Mouse (Mus musculus) urinary bladder, adult 18-20 months (tissue): Measurements from ENCODE around the gene Cdc42bpa.

Experiments
- DNase-seq, 2 experiments: peaks; one replicate each; pipeline ENCODE4 v3.0.0; 2022; ENCODE audit warnings: low spot score in 2 of 2, mixed read lengths in 2 of 2

Gene Cdc42bpa

GRCm38 (mm10) chr1:180166533-180166932 lies 206.3 kb downstream of the Cdc42bpa start:
- DNase-seq = no peak

GRCm38 (mm10) chr1:180168294-180168693 lies 208.0 kb downstream of the Cdc42bpa start:
- DNase-seq = no peak

- DNase-seq = no peak
Observed at GRCm38 (mm10) chr1:180169161-180169560, 208.9 kb downstream of the Cdc42bpa start.

GRCm38 (mm10) chr1:180170071-180170470 lies 209.8 kb downstream of the Cdc42bpa start:
- DNase-seq = no peak

- DNase-seq = no peak
Observed at GRCm38 (mm10) chr1:180171883-180172282, 211.6 kb downstream of the Cdc42bpa start.

- no peak for DNase-seq
Observed at GRCm38 (mm10) chr1:180172600-180172999, 212.3 kb downstream of the Cdc42bpa start.

GRCm38 (mm10) chr1:180173017-180173416 lies 212.7 kb downstream of the Cdc42bpa start:
- no peak for DNase-seq

- DNase-seq = no peak
Observed at GRCm38 (mm10) chr1:180174718-180175117, 214.4 kb downstream of the Cdc42bpa start.

- no peak for DNase-seq
Observed at GRCm38 (mm10) chr1:180175167-180175566, 214.9 kb downstream of the Cdc42bpa start.

- no peak for DNase-seq
Observed at GRCm38 (mm10) chr1:180175635-180176034, 215.4 kb downstream of the Cdc42bpa start.

- no peak for DNase-seq
Observed at GRCm38 (mm10) chr1:180176784-180177183, 216.5 kb downstream of the Cdc42bpa start.

- DNase-seq = no peak
Observed at GRCm38 (mm10) chr1:180178340-180178739, 218.1 kb downstream of the Cdc42bpa start.

GRCm38 (mm10) chr1:180179100-180179499 lies 218.8 kb downstream of the Cdc42bpa start:
- DNase-seq = no peak

GRCm38 (mm10) chr1:180179840-180180239 lies 219.6 kb downstream of the Cdc42bpa start:
- DNase-seq = no peak

GRCm38 (mm10) chr1:180181304-180181965 lies 221.2 kb downstream of the Cdc42bpa start:
- DNase-seq = no peak

- DNase-seq = no peak
Observed at GRCm38 (mm10) chr1:180181966-180182319, 221.7 kb downstream of the Cdc42bpa start.

- no peak for DNase-seq
Observed at GRCm38 (mm10) chr1:180182731-180183130, 222.5 kb downstream of the Cdc42bpa start.

- no peak for DNase-seq
Observed at GRCm38 (mm10) chr1:180183525-180184159, 223.4 kb downstream of the Cdc42bpa start.

GRCm38 (mm10) chr1:180184768-180185167 lies 224.5 kb downstream of the Cdc42bpa start:
- no peak for DNase-seq

GRCm38 (mm10) chr1:180185877-180186276 lies 225.6 kb downstream of the Cdc42bpa start:
- no peak for DNase-seq

- no peak for DNase-seq
Observed at GRCm38 (mm10) chr1:180186371-180186770, 226.1 kb downstream of the Cdc42bpa start.

GRCm38 (mm10) chr1:180188951-180189350 lies 228.7 kb downstream of the Cdc42bpa start:
- no peak for DNase-seq

GRCm38 (mm10) chr1:180191112-180191511 lies 230.8 kb downstream of the Cdc42bpa start:
- DNase-seq = no peak
